Mouse (Mus musculus) CH12.LX (cell line): Measurements from ENCODE around the gene Thsd4. TPM values are rescaled to one million over a fixed set of nuclear protein-coding genes. Genes with fewer than 3 reads are reported as not detected.

Experiments used
- DNase-seq: peaks from one replicate; pipeline ENCODE4 v3.0.0-alpha.2; 2013; ENCODE audit errors: extremely low read depth
- H3K27ac ChIP-seq: 2 replicates; pipeline ENCODE4 v1.5.1; 2012; ENCODE audit warnings: low read depth, mild to moderate bottlenecking, control low read depth, moderate library complexity; ENCODE audit not compliant: insufficient read depth
- H3K27me3 ChIP-seq: replicated peaks from 2 replicates; pipeline ENCODE3; 2012; ENCODE audit warnings: inconsistent platforms
- H3K36me3 ChIP-seq, 2 experiments: replicated peaks in 1 of 2; 2 replicates each; pipeline versions ENCODE3 to v1.6.1; 2012; ENCODE audit warnings: inconsistent platforms in 1 of 2, low read length in 1 of 2, mild to moderate bottlenecking in 1 of 2, mixed read lengths in 1 of 2, moderate library complexity in 1 of 2; ENCODE audit not compliant: control insufficient read depth in 1 of 2, insufficient read depth in 1 of 2
- H3K4me1 ChIP-seq, 2 experiments: 2 replicates each; pipeline ENCODE4 v1.6.1; 2012; ENCODE audit warnings: inconsistent platforms in 1 of 2, moderate library complexity in 1 of 2; ENCODE audit not compliant: insufficient read depth in 2 of 2, control insufficient read depth in 1 of 2
- H3K4me2 ChIP-seq: 2 replicates; pipeline ENCODE4 v1.6.1; 2012; ENCODE audit warnings: low read depth, mild to moderate bottlenecking, control low read depth; ENCODE audit not compliant: poor library complexity, insufficient read depth, severe bottlenecking
- H3K4me3 ChIP-seq, 3 experiments: fragments of 150-350 bp in 1 of 3; sonication (generic) in 1 of 3; replicated peaks in 1 of 3; 2 replicates each; pipeline versions ENCODE3 to v1.5.1; 2011 to 2012; ENCODE audit warnings: low read depth in 2 of 3, low read length in 2 of 3, mild to moderate bottlenecking in 2 of 3, moderate library complexity in 2 of 3, control low read depth in 1 of 3, improper control_type of control experiment in 1 of 3, inconsistent platforms in 1 of 3, mixed read lengths in 1 of 3; ENCODE audit not compliant: poor library complexity in 1 of 3
- H3K79me2 ChIP-seq: replicated peaks from 2 replicates; pipeline ENCODE4 v1.6.1; 2012; ENCODE audit warnings: mild to moderate bottlenecking, moderate library complexity; ENCODE audit not compliant: control insufficient read depth, poor library complexity, insufficient read depth, severe bottlenecking; ENCODE audit errors: extremely low read depth
- H3K9ac ChIP-seq: 2 replicates; pipeline ENCODE4 v1.6.1; 2012; ENCODE audit warnings: low read depth, mild to moderate bottlenecking, control low read depth, moderate library complexity; ENCODE audit not compliant: insufficient read depth
- H3K9me3 ChIP-seq: replicated peaks from 2 replicates; pipeline ENCODE3; 2012; ENCODE audit warnings: low read length, inconsistent platforms, mixed read lengths
- CHD1 ChIP-seq: IDR thresholded peaks from 2 replicates; pipeline ENCODE4 v1.6.1; 2012; ENCODE audit warnings: low read depth, low read length, improper control_type of control experiment, inconsistent platforms
- CTCF ChIP-seq, 2 experiments: IDR thresholded peaks in 1 of 2; conservative IDR thresholded peaks in 1 of 2; 2 replicates each; pipeline ENCODE4 v1.5.1; 2011 to 2012; ENCODE audit warnings: low read depth in 2 of 2, low read length in 2 of 2, improper control_type of control experiment in 1 of 2, inconsistent platforms in 1 of 2, mild to moderate bottlenecking in 1 of 2, moderate library complexity in 1 of 2
- GABPA ChIP-seq: IDR thresholded peaks from 2 replicates; pipeline ENCODE4 v1.6.1; 2012; ENCODE audit warnings: low read depth, low read length, improper control_type of control experiment, inconsistent platforms; ENCODE audit not compliant: insufficient replicate concordance
- HCFC1 ChIP-seq: IDR thresholded peaks from 2 replicates; pipeline ENCODE4 v1.6.1; 2012; ENCODE audit warnings: low read depth, mild to moderate bottlenecking, inconsistent platforms, low read length, improper control_type of control experiment
- KAT2A ChIP-seq: IDR thresholded peaks from 2 replicates; pipeline ENCODE4 v1.6.1; 2012; ENCODE audit warnings: low read length, improper control_type of control experiment, inconsistent platforms; ENCODE audit not compliant: insufficient replicate concordance
- MAFK ChIP-seq: IDR thresholded peaks from 2 replicates; pipeline ENCODE4 v1.6.1; 2011; ENCODE audit warnings: low read length, improper control_type of control experiment; ENCODE audit not compliant: insufficient replicate concordance
- MYC ChIP-seq: IDR thresholded peaks from 2 replicates; pipeline ENCODE4 v1.6.1; 2011; ENCODE audit warnings: low read depth, mild to moderate bottlenecking, improper control_type of control experiment, low read length
- NELFE ChIP-seq: IDR thresholded peaks from 2 replicates; pipeline ENCODE4 v1.6.1; 2011; ENCODE audit warnings: low read depth, low read length, improper control_type of control experiment
- POLR2A ChIP-seq: IDR thresholded peaks from 2 replicates; pipeline ENCODE4 v1.6.1; 2011; ENCODE audit warnings: low read depth, mild to moderate bottlenecking, improper control_type of control experiment, low read length
- POLR2AphosphoS2 ChIP-seq: IDR thresholded peaks from 2 replicates; pipeline ENCODE4 v1.6.1; 2011; ENCODE audit warnings: low read depth, low read length, improper control_type of control experiment
- RAD21 ChIP-seq: IDR thresholded peaks from 2 replicates; pipeline ENCODE4 v1.6.1; 2011; ENCODE audit warnings: low read depth, mild to moderate bottlenecking, low read length, improper control_type of control experiment, moderate library complexity
- RCOR1 ChIP-seq: conservative IDR thresholded peaks from 2 replicates; pipeline ENCODE4 v1.6.1; 2012; ENCODE audit warnings: low read depth, mild to moderate bottlenecking, inconsistent platforms, low read length, improper control_type of control experiment
- SMC3 ChIP-seq: IDR thresholded peaks from 2 replicates; pipeline ENCODE4 v1.6.1; 2011; ENCODE audit warnings: low read depth, low read length, improper control_type of control experiment
- UBTF ChIP-seq: IDR thresholded peaks from 2 replicates; pipeline ENCODE4 v1.6.1; 2012; ENCODE audit warnings: low read depth, mild to moderate bottlenecking, inconsistent platforms, low read length, improper control_type of control experiment, moderate library complexity
- USF1 ChIP-seq: IDR thresholded peaks from 2 replicates; pipeline ENCODE4 v1.6.1; 2014; ENCODE audit warnings: low read depth, mild to moderate bottlenecking, inconsistent platforms, low read length, improper control_type of control experiment
- USF2 ChIP-seq: conservative IDR thresholded peaks from 2 replicates; pipeline ENCODE4 v1.6.1; 2011; ENCODE audit warnings: low read depth, low read length, improper control_type of control experiment
- ZC3H11A ChIP-seq: IDR thresholded peaks from 2 replicates; pipeline ENCODE4 v1.6.1; 2012; ENCODE audit warnings: low read depth, mild to moderate bottlenecking, inconsistent platforms, low read length, improper control_type of control experiment
- dilution Hi-C: fragments of 300-500 bp; cut with MboI; formaldehyde crosslinking; loops from 2 replicates; pipeline ENCODE4 v1.14.3; 2020; ENCODE audit warnings: low sequenced_read_pairs; ENCODE audit not compliant: extremely low pct_unique_long_range_greater_than_20kb, extremely low pct_ligation_motif_present
- in situ Hi-C: fragments of 300-500 bp; cut with MboI; formaldehyde crosslinking; loops from 3 replicates; pipeline ENCODE4 v1.14.3; 2019; ENCODE audit warnings: low sequenced_read_pairs, low pct_ligation_motif_present, low pct_unique_long_range_greater_than_20kb, mixed read lengths
- polyA plus RNA-seq: library from polyadenylated mRNA; unstranded; fragments of >175 nt; gene quantifications from 2 replicates; pipeline ENCODE4 v1.2.1, GENCODE M21; 2012; ENCODE audit warnings: low read depth; ENCODE audit not compliant: insufficient read length
- total RNA-seq, 2 experiments: library from RNA; depleted of rRNA; stranded (reverse); fragments of 300-350 nt in 1 of 2; fragments of >200 nt in 1 of 2; gene quantifications; 2 replicates each; pipeline ENCODE4 v1.2.3; 2012 to 2014

Thsd4 gene
- total and polyA plus RNA-seq, 3 experiments, result not detected

DNA sequence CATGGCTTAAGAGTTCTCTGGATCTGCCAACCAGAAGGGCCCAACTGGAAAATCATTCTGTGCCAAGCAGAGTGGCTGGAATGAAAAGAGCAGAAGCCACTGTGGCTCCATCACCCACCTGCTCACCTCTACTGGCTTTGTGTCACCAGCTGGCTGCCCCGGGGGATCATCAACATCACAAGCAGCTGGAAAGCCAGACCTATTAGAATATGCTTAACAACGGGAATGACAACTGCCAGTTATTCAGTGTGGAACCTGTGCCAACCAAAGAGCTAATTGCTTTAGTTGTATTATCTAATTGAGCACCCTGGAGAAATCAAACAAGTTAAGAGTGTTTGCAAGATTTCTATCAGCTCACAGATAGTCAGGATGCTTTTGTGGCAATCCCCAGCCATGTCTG, 87.8 kb downstream of the Thsd4 start:
- no peak overlapping the region for H3K4me3 ChIP-seq
- in situ Hi-C loops (no loop called here), dilution Hi-C loops (no loop called here)
- no peak overlapping the region for H3K27ac ChIP-seq
- H3K27me3 ChIP-seq, result no peaks in the 10 kb centered on the region
- no peaks in the 10 kb centered on the region for H3K9me3 ChIP-seq
- no peak overlapping the region for H3K4me2 ChIP-seq
- 0 out of 4 replicates have a peak, but pooled peaks cover 0 to 2% of the 10 kb centered on the region in 2 experiments for H3K4me1 ChIP-seq
- TF ChIP-seq USF2 (no peak), POLR2A (no peak), ZC3H11A (no peak), KAT2A (no peak)
- H3K9ac ChIP-seq, result no peak overlapping the region
- H3K79me2 ChIP-seq, result no peaks in the 10 kb centered on the region
- H3K36me3 ChIP-seq, result no peaks in the 10 kb centered on the region
- no peak for DNase-seq

DNA sequence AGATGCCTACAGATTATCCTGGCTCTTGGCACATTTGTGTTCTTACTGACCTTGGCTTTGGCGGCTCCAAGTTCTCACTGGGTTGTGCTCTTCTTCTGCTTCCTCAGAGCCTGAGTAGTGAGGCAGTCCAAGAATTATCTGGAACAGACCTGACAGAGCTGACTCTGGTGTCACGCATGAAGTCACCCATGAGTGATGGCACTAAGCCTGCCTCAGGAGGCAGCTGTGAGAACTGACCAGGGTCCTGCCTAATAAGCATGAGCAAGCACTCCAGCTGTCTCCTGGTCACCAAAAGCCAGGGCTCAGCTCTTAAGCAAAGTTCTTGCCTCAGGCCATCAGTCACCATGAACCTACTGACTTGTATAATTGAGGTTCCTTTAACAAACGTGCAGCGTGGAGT, 89.9 kb downstream of the Thsd4 start:
- Histone ChIP-seq H3K27me3 (no peaks in the 10 kb centered on the region), H3K36me3 (no peaks in the 10 kb centered on the region), H3K4me1 (0 out of 4 replicates have a peak, but pooled peaks cover 0 to 2% of the 10 kb centered on the region in 2 experiments), H3K9ac (no peak overlapping the region), H3K4me2 (no peak overlapping the region), H3K4me3 (no peak overlapping the region), H3K79me2 (no peaks in the 10 kb centered on the region), H3K27ac (no peak overlapping the region), H3K9me3 (no peaks in the 10 kb centered on the region)
- in situ Hi-C loops, result no loop called here
- dilution Hi-C loops, result no loop called here
- no peak for TF ChIP-seq USF2
- no peak for DNase-seq

DNA sequence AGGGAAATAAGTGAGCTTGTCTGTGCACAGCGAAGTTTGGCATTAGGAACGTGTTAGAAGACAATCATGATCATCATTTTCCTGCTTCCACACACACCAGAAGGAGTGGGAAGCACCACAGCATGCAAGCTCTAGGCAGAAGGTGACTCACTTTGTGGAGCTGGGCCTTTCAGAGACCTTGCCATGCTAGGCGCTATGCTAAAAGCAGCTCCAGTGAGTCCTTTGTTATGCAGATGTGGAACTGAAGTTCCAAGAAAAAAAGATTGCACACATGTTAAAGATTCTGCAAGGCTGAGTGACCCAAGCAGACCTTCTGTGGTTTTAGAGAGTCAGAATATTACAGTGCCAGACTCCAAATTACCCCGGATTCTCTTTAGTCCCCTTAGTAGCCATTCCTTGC, 91.8 kb downstream of the Thsd4 start:
- H3K4me1 ChIP-seq, result peaks cover 0 to 8% of the 10 kb centered on the region in 2 experiments; a peak in 1 of 4 replicates
- no peak for DNase-seq
- no peaks in the 10 kb centered on the region for H3K79me2 ChIP-seq
- no peak overlapping the region for H3K4me3 ChIP-seq
- dilution Hi-C loops, result no loop called here
- TF ChIP-seq UBTF (no peak), HCFC1 (no peak), RCOR1 (no peak), USF1 (no peak), MAFK (no peak), CHD1 (no peak), GABPA (no peak), CTCF (conservative IDR thresholded peaks at IDR 0.05 in 1 of 2, IDR thresholded peaks at IDR 0.05 in 1 of 2; ENCODE audit: low read depth in 2 of 2, low read length in 2 of 2) (no peak), POLR2AphosphoS2 (no peak), NELFE (no peak), RAD21 (no peak), SMC3 (no peak), MYC (no peak)
- TF ChIP-seq, all 38 proteins: peak for 0
- H3K27ac ChIP-seq, result no peak overlapping the region
- H3K9ac ChIP-seq, result no peak overlapping the region
- H3K4me2 ChIP-seq, result no peak overlapping the region
- no peaks in the 10 kb centered on the region for H3K36me3 ChIP-seq
- in situ Hi-C loops, result no loop called here
- H3K27me3 ChIP-seq, result no peaks in the 10 kb centered on the region
- H3K9me3 ChIP-seq, result no peaks in the 10 kb centered on the region
